In genomic region chr3:127451070-127451469, GRCm38 (mm10) we compare ENCODE assay signal across 8 mouse cellular contexts. TPM values are rescaled to one million over a fixed set of nuclear protein-coding genes. Genes with fewer than 3 reads are reported as not detected.
DNase-seq lines count a peak whose midpoint lies in the region; ATAC-seq lines count a peak whose summit lies in the region.

No protein-coding gene starts in this region.

- no peaks in the 10 kb centered on the region for H3K9me3 ChIP-seq in liver, embryonic 12.5 days (replicated peaks)

- WGBS in liver, embryonic 12.5 days (ENCODE audit: insufficient replicate concordance): 2% methylated on average over 3 of the region's 3 CpGs

- no peak for ATAC-seq in liver, embryonic 12.5 days

- H3K27ac ChIP-seq in liver, embryonic 12.5 days: no peak overlapping the region

- no peak overlapping the region for H3K4me3 ChIP-seq in liver, embryonic 12.5 days

- no peak overlapping the region for H3K4me2 ChIP-seq in liver, embryonic 12.5 days

- H3K27me3 ChIP-seq in liver, embryonic 12.5 days (replicated peaks): no peaks in the 10 kb centered on the region

- no peaks in the 10 kb centered on the region for H3K36me3 ChIP-seq in liver, embryonic 12.5 days

- H3K4me1 ChIP-seq in liver, embryonic 12.5 days: no peaks in the 10 kb centered on the region

- peak; percentile 15 to 69 for DNase-seq in adrenal gland, adult (ENCODE audit: inconsistent age in 2 of 2, low spot score in 1 of 2)
- DNase-seq in adrenal gland, postnatal 4 days (ENCODE audit: low spot score in 2 of 2): no peak
- DNase-seq in liver (peak; percentile 53), ZHBTc4 (ENCODE audit: low read depth, low spot score) (peak; percentile 75)
- peak; percentile 72 for DNase-seq in embryo, embryonic 10.5 days (ENCODE audit: low spot score)
- DNase-seq in layer of hippocampus, postnatal 10 days (ENCODE audit: low spot score in 2 of 2): peak; percentile 55 to 70
- peak; percentile 11 for DNase-seq in retina, postnatal 7 days (ENCODE audit: low read depth, low spot score)

- H3K9ac ChIP-seq in liver, embryonic 12.5 days: no peak overlapping the region

RNA-seq across cellular contexts. Expression of gene Ank2, which starts 48.1 kb away (rescaled TPM):
- total RNA-seq in adrenal gland, postnatal 4 days (2021): 10 to 100 TPM; 91.4 to 93.0 TPM
- 9.0 and 10.1 TPM in 2 replicates for polyA plus RNA-seq in liver, embryonic 12.5 days (2016; fragmentation: Nextera tagmentation; extraction: Ambion mirVana)
- total RNA-seq in layer of hippocampus, postnatal 10 days (2021): 100 to 1,000 TPM; 884 to 907 TPM

Comparison
In these comparisons a context has a peak if more than half of its experiments do, and no peak if none do; other contexts are left out.
1. DNase-seq: peak in adrenal gland, adult (2 of 2), liver (single experiment), ZHBTc4 (single experiment), embryo, embryonic 10.5 days (single experiment), layer of hippocampus, postnatal 10 days (2 of 2) and retina, postnatal 7 days (single experiment); none in adrenal gland, postnatal 4 days (0 of 2).
2. RNA of gene Ank2, which starts 48.1 kb away (total RNA-seq): 884 to 907 TPM in layer of hippocampus, postnatal 10 days; 91.4 to 93.0 TPM in adrenal gland, postnatal 4 days; every median in the first group is over 4 times any median in the second.